Mouse (Mus musculus) kidney, adult 2 months (tissue): ENCODE measurements around the gene Actr2.
"Not testable (repeated sequence)": the region's sequence is repeated elsewhere in the genome, so short reads cannot be mapped to it uniquely, and the experiment has no call there.

Experiments
- CTCF ChIP-seq: fragments of 200-500 bp; conservative IDR thresholded peaks from 2 replicates; pipeline ENCODE4 v1.5.1; 2011; ENCODE audit warnings: low read depth, mild to moderate bottlenecking, control low read depth, low read length, moderate library complexity, mixed read lengths; ENCODE audit not compliant: insufficient read depth, insufficient read length
- POLR2A ChIP-seq: fragments of 200-500 bp; IDR thresholded peaks from one replicate; pipeline ENCODE4 v1.6.1; 2011; ENCODE audit warnings: low read depth, low read length, control low read depth

DNA sequence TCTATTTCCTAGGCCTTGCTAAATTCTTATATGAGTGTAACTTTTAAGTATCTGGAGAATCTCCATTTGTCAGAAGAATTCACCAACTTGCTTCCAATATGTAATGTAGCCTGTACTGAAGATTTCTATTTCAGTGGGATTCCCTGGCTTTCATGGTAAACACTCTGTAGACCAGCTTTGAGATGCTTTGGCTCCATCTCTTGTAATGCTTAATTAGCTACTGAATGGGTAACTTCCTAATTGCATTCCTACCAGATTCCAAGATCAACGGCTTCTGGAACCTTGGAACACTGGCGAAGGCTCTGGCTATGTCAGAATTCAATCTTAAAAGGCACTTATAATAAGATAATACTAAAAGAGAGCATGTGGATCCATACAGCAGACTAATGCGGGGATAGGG lies 22.2 kb upstream of the Actr2 start:
- TF ChIP-seq CTCF, POLR2A: not testable (repeated sequence)
